Mouse (Mus musculus) B cell, adult 2 months (primary cell): ENCODE data around the gene Blm.
"Not testable (repeated sequence)": the region's sequence is repeated elsewhere in the genome, so short reads cannot be mapped to it uniquely, and the experiment has no call there.

Experiments
- DNase-seq, 2 experiments: peaks; one replicate each; pipeline ENCODE4 v3.0.0; 2022

Gene Blm

GRCm38 (mm10) chr7:80531087-80531486 lies 3.8 kb downstream of the Blm start:
- DNase-seq = no peak

- DNase-seq = no peak
Measured at GRCm38 (mm10) chr7:80530646-80531045, 4.3 kb downstream of the Blm start.

GRCm38 (mm10) chr7:80526698-80527097 lies 8.2 kb downstream of the Blm start:
- no peak for DNase-seq

- DNase-seq = no peak
Measured at GRCm38 (mm10) chr7:80512408-80513085, 22.4 kb downstream of the Blm start.

- DNase-seq = not testable (repeated sequence)
Measured at GRCm38 (mm10) chr7:80507697-80508096, 27.2 kb downstream of the Blm start.

- no peak for DNase-seq
Measured at GRCm38 (mm10) chr7:80506007-80506406, 28.9 kb downstream of the Blm start.

- no peak for DNase-seq
Measured at GRCm38 (mm10) chr7:80504920-80505319, 30.0 kb downstream of the Blm start.

- peak in 1 of 2 experiments; percentile 6 for DNase-seq
Measured at GRCm38 (mm10) chr7:80501006-80501405, 33.9 kb downstream of the Blm start.

GRCm38 (mm10) chr7:80500099-80500498 lies 34.8 kb downstream of the Blm start:
- DNase-seq = no peak

GRCm38 (mm10) chr7:80499190-80499962 lies 35.5 kb downstream of the Blm start:
- no peak for DNase-seq

GRCm38 (mm10) chr7:80496656-80497055 lies 38.3 kb downstream of the Blm start:
- DNase-seq = no peak

- DNase-seq = no peak
Measured at GRCm38 (mm10) chr7:80495210-80495609, 39.7 kb downstream of the Blm start.

- no peak for DNase-seq
Measured at GRCm38 (mm10) chr7:80491995-80492394, 42.9 kb downstream of the Blm start.

- no peak for DNase-seq
Measured at GRCm38 (mm10) chr7:80491086-80491485, 43.8 kb downstream of the Blm start.

- DNase-seq = no peak
Measured at GRCm38 (mm10) chr7:80490351-80490750, 44.6 kb downstream of the Blm start.

GRCm38 (mm10) chr7:80489445-80489844 lies 45.5 kb downstream of the Blm start:
- DNase-seq = no peak

- DNase-seq = no peak
Measured at GRCm38 (mm10) chr7:80487239-80487638, 47.7 kb downstream of the Blm start.

GRCm38 (mm10) chr7:80480097-80480496 lies 54.8 kb downstream of the Blm start:
- no peak for DNase-seq

- DNase-seq = peak; percentile 6 to 15
Measured at GRCm38 (mm10) chr7:80473837-80474236, 61.1 kb downstream of the Blm start.

GRCm38 (mm10) chr7:80468851-80469250 lies 66.1 kb downstream of the Blm start:
- no peak for DNase-seq

GRCm38 (mm10) chr7:80467334-80467733 lies 67.6 kb downstream of the Blm start:
- DNase-seq = no peak

GRCm38 (mm10) chr7:80464831-80465230 lies 70.1 kb downstream of the Blm start:
- no peak for DNase-seq

- DNase-seq = no peak
Measured at GRCm38 (mm10) chr7:80461891-80462290, 73.0 kb downstream of the Blm start.

- DNase-seq = no peak
Measured at GRCm38 (mm10) chr7:80460892-80461291, 74.0 kb downstream of the Blm start.
